Mouse (Mus musculus) liver, adult 2 months (tissue): ENCODE measurements around the gene Rad51. TPM values are rescaled to one million over a fixed set of nuclear protein-coding genes. Genes with fewer than 3 reads are reported as not detected.
A peak's percentile ranks its signal among the peaks of the same experiment; 100 is the strongest.

Experiments
- DNase-seq: peaks from one replicate; pipeline ENCODE4 v3.0.0-alpha.2; 2011; ENCODE audit warnings: low read depth, low spot score; ENCODE audit errors: extremely low read depth
- H3K27ac ChIP-seq: fragments of 200-500 bp; replicated peaks from 2 replicates; pipeline ENCODE4 v1.5.1; 2012; ENCODE audit warnings: low read depth, mild to moderate bottlenecking, control low read depth, inconsistent platforms, low read length; ENCODE audit not compliant: insufficient read depth
- H3K27me3 ChIP-seq: fragments of 200-500 bp; 2 replicates; pipeline ENCODE4 v1.6.1; 2012; ENCODE audit warnings: mild to moderate bottlenecking, moderate library complexity, low read length, inconsistent platforms; ENCODE audit not compliant: control insufficient read depth, insufficient read depth
- H3K36me3 ChIP-seq: fragments of 200-500 bp; 2 replicates; pipeline ENCODE4 v1.6.1; 2012; ENCODE audit warnings: low read length, inconsistent platforms; ENCODE audit not compliant: control insufficient read depth, insufficient read depth
- H3K4me1 ChIP-seq: fragments of 200-500 bp; 2 replicates; pipeline ENCODE4 v1.6.1; 2011; ENCODE audit warnings: low read length; ENCODE audit not compliant: control insufficient read depth, insufficient read depth
- H3K4me3 ChIP-seq: fragments of 200-500 bp; 2 replicates; pipeline ENCODE4 v1.5.1; 2011; ENCODE audit warnings: low read depth, mild to moderate bottlenecking, control low read depth, low read length, moderate library complexity; ENCODE audit not compliant: insufficient read depth
- H3K79me2 ChIP-seq: fragments of 200-500 bp; 2 replicates; pipeline ENCODE4 v1.6.1; 2012; ENCODE audit warnings: inconsistent platforms, mild to moderate bottlenecking, low read length, moderate library complexity; ENCODE audit not compliant: control insufficient read depth, insufficient read depth
- H3K9ac ChIP-seq: fragments of 200-500 bp; 2 replicates; pipeline ENCODE4 v1.6.1; 2012; ENCODE audit warnings: low read depth, mild to moderate bottlenecking, control low read depth, inconsistent platforms, low read length
- CTCF ChIP-seq: fragments of 200-500 bp; IDR thresholded peaks from 2 replicates; pipeline ENCODE4 v1.5.1; 2011; ENCODE audit warnings: low read depth, low read length, control low read depth
- POLR2A ChIP-seq: fragments of 200-500 bp; IDR thresholded peaks from 2 replicates; pipeline ENCODE4 v1.6.1; 2011; ENCODE audit warnings: low read length, control low read depth; ENCODE audit not compliant: insufficient read depth; ENCODE audit errors: extremely low read depth
- WGBS: fragments of 180-500 bp; shearing (Covaris S2); methylation state at CpG from one replicate; pipeline ENCODE4 v1.1.7; 2018; 5-methylcytosine and 5-hydroxymethylcytosine counted together
- polyA plus RNA-seq: library from polyadenylated mRNA; depleted of rRNA; stranded (reverse); fragments of >200 nt; gene quantifications from 2 replicates; pipeline ENCODE4 v1.2.3, GENCODE M21; 2012
- total RNA-seq: library from RNA; depleted of rRNA; stranded (reverse); fragments of >200 nt; gene quantifications from 2 replicates; pipeline ENCODE4 v1.2.3, GENCODE M21; 2014

Gene Rad51
- total and polyA plus RNA-seq, 2 experiments, result 0.51 to 0.65 TPM

GRCm38 (mm10) chr2:119156681-119157572 lies 44.3 kb downstream of the Rad51 start, which contains the start of gene Rmdn3:
Gene Rmdn3 (minus strand): TSS chr2:119157034.
- peaks cover 7% of the 10 kb centered on the region for H3K4me1 ChIP-seq
- TF ChIP-seq CTCF (no peak), POLR2A (peak; percentile 72; the same call in 1 of the 2 replicates)
- H3K27ac ChIP-seq, result peak within 1 kb of the TSS; percentile 89
- H3K9ac ChIP-seq, result peak within 1 kb of the TSS; percentile 86
- peaks cover 18% of the 10 kb centered on the region for H3K36me3 ChIP-seq
- peaks cover 5% of the 10 kb centered on the region; the same call in 1 of the 2 replicates for H3K79me2 ChIP-seq
- no peaks in the 10 kb centered on the region for H3K27me3 ChIP-seq
- peak within 1 kb of the TSS; percentile 68 for H3K4me3 ChIP-seq
- WGBS, result under 1% methylated on average over 57 of the region's 57 CpGs
- peak; percentile 87 for DNase-seq

- Histone ChIP-seq H3K4me1 (peaks cover 7% of the 10 kb centered on the region), H3K27ac (no peak overlapping the region), H3K27me3 (no peaks in the 10 kb centered on the region), H3K4me3 (no peak overlapping the region), H3K9ac (no peak overlapping the region), H3K36me3 (peaks cover 14% of the 10 kb centered on the region), H3K79me2 (peaks cover 5% of the 10 kb centered on the region; the same call in 1 of the 2 replicates)
- no peak for TF ChIP-seq CTCF
- no peak for TF ChIP-seq POLR2A
- no peak for DNase-seq
Measured at GRCm38 (mm10) chr2:119157836-119158235, 45.2 kb downstream of the Rad51 start.

- Histone ChIP-seq H3K36me3 (no peaks in the 10 kb centered on the region), H3K79me2 (0 out of 2 replicates have a peak, but pooled peaks cover 2% of the 10 kb centered on the region), H3K27me3 (no peaks in the 10 kb centered on the region), H3K9ac (no peak overlapping the region), H3K27ac (no peak overlapping the region), H3K4me3 (no peak overlapping the region), H3K4me1 (no peaks in the 10 kb centered on the region; the same call in 1 of the 2 replicates)
- TF ChIP-seq CTCF, result no peak
- no peak for TF ChIP-seq POLR2A
- DNase-seq, result no peak
- 71% methylated on average over 2 of the region's 2 CpGs for WGBS
Measured at GRCm38 (mm10) chr2:119161247-119161646, 48.7 kb downstream of the Rad51 start.

GRCm38 (mm10) chr2:119163135-119163534 lies 50.5 kb downstream of the Rad51 start:
- Histone ChIP-seq H3K27ac (no peak overlapping the region), H3K4me3 (no peak overlapping the region), H3K36me3 (no peaks in the 10 kb centered on the region), H3K9ac (no peak overlapping the region), H3K4me1 (peaks cover 2% of the 10 kb centered on the region), H3K79me2 (0 out of 2 replicates have a peak, but pooled peaks cover 4% of the 10 kb centered on the region), H3K27me3 (no peaks in the 10 kb centered on the region)
- no peak for DNase-seq
- 79% methylated on average over 3 of the region's 3 CpGs for WGBS
- no peak for TF ChIP-seq POLR2A

GRCm38 (mm10) chr2:119163999-119164398 lies 51.4 kb downstream of the Rad51 start:
- TF ChIP-seq POLR2A (no peak), CTCF (no peak)
- 0 out of 2 replicates have a peak, but pooled peaks cover 4% of the 10 kb centered on the region for H3K79me2 ChIP-seq

GRCm38 (mm10) chr2:119165401-119165800 lies 52.8 kb downstream of the Rad51 start:
- Histone ChIP-seq H3K27me3 (no peaks in the 10 kb centered on the region), H3K4me3 (no peak overlapping the region), H3K36me3 (no peaks in the 10 kb centered on the region), H3K9ac (no peak overlapping the region), H3K79me2 (0 out of 2 replicates have a peak, but pooled peaks cover 4% of the 10 kb centered on the region), H3K4me1 (peaks cover 3% of the 10 kb centered on the region), H3K27ac (no peak overlapping the region)
- no peak for TF ChIP-seq CTCF
- TF ChIP-seq POLR2A, result no peak
- no peak for DNase-seq

More at GRCm38 (mm10) chr2:119163999-119164398, 51.4 kb downstream of the Rad51 start:
- no peak for DNase-seq
- H3K4me3 ChIP-seq, result no peak overlapping the region
- no peak overlapping the region for H3K27ac ChIP-seq
- H3K27me3 ChIP-seq, result no peaks in the 10 kb centered on the region
- H3K9ac ChIP-seq, result no peak overlapping the region
- H3K36me3 ChIP-seq, result no peaks in the 10 kb centered on the region
- H3K4me1 ChIP-seq, result peaks cover 3% of the 10 kb centered on the region
- WGBS, result 90% methylated on average over 4 of the region's 4 CpGs
